Mouse (Mus musculus) right cerebral cortex, adult 18-20 months (tissue): ENCODE data around the gene Frmd8.

Experiments
- DNase-seq: peaks from one replicate; pipeline ENCODE4 v3.0.0; 2022; ENCODE audit warnings: mixed read lengths

The Frmd8 gene

GRCm38 (mm10) chr19:5874969-5875480 is at the start of gene Frmd8:
Gene Frmd8, minus strand, starts transcription at chr19:5875274.
- DNase-seq: peak; percentile 93

GRCm38 (mm10) chr19:5924713-5925093 is 49.6 kb upstream of the Frmd8 start, which contains the start of gene Cdc42ep2:
Gene Cdc42ep2, minus strand, starts transcription at chr19:5924816.
- DNase-seq: peak; percentile 93

- peak; percentile 88 for DNase-seq
Measured at GRCm38 (mm10) chr19:5923990-5924712, 49.1 kb upstream of the Frmd8 start.

GRCm38 (mm10) chr19:5922963-5923362 is 47.9 kb upstream of the Frmd8 start:
- no peak for DNase-seq

- no peak for DNase-seq
Measured at GRCm38 (mm10) chr19:5922119-5922942, 47.3 kb upstream of the Frmd8 start.

GRCm38 (mm10) chr19:5921715-5922114 is 46.6 kb upstream of the Frmd8 start:
- no peak for DNase-seq

GRCm38 (mm10) chr19:5913007-5913719 is 38.1 kb upstream of the Frmd8 start, which contains the start of gene Dpf2:
Gene Dpf2, minus strand, starts transcription at chr19:5913010.
- no peak for DNase-seq

GRCm38 (mm10) chr19:5912103-5913006 is 37.3 kb upstream of the Frmd8 start:
- DNase-seq: peak; percentile 99

- DNase-seq: no peak
Measured at GRCm38 (mm10) chr19:5911430-5912102, 36.5 kb upstream of the Frmd8 start.

GRCm38 (mm10) chr19:5910221-5910620 is 35.1 kb upstream of the Frmd8 start:
- no peak for DNase-seq

GRCm38 (mm10) chr19:5907275-5907674 is 32.2 kb upstream of the Frmd8 start:
- no peak for DNase-seq

- DNase-seq: peak; percentile 96
Measured at GRCm38 (mm10) chr19:5894002-5894678, 19.1 kb upstream of the Frmd8 start, which contains the start of gene Tigd3. Gene Tigd3, minus strand, starts transcription at chr19:5894149.

GRCm38 (mm10) chr19:5893282-5894001 is 18.4 kb upstream of the Frmd8 start:
- no peak for DNase-seq

- DNase-seq: no peak
Measured at GRCm38 (mm10) chr19:5892735-5893134, 17.7 kb upstream of the Frmd8 start.

GRCm38 (mm10) chr19:5892262-5892661 is 17.2 kb upstream of the Frmd8 start:
- DNase-seq: no peak

GRCm38 (mm10) chr19:5891521-5892258 is 16.6 kb upstream of the Frmd8 start:
- no peak for DNase-seq

- DNase-seq: no peak
Measured at GRCm38 (mm10) chr19:5889211-5889610, 14.1 kb upstream of the Frmd8 start.

GRCm38 (mm10) chr19:5887234-5887815 is 12.3 kb upstream of the Frmd8 start:
- DNase-seq: no peak

- no peak for DNase-seq
Measured at GRCm38 (mm10) chr19:5885838-5886237, 10.8 kb upstream of the Frmd8 start.
